Mouse (Mus musculus): ENCODE results near the gene Ltbp1.

DNA sequence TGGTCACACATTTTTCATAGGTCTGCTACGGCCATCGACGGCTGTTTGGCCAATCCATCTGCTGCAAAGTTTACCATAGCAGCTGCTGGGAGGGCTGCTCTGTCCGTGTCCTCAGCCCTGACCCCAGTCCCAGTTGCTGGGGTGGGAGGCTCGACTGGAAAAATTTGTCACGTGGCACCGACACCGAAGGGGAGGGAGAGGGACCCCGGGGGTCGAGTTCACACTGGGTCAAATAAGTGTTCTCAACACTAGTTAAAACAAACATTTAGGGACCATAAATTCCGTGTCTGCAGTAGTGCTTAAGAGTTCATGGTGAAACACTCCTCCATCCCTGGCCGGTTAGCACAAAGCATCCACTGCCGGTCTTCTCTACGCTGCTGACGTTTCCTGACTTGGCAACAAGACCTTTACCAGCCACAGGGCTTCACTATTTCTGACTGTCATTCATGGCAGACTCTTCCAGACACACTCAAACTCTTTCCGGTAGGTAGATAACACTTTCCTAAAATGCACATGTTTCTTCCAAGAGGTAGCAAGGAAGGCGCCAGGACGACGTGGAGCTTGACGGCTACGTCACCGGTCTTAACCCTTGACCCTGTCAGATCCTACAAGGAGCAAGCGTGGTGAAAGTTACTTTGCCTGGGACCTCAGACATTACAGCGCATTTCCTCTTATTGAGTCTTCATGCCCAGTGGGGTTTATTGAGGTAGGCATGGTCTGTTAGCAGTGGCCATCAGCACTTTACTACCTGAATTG, 9.4 kb downstream of the Ltbp1 start:
- TF ChIP-seq CTCF (IDR thresholded peaks at IDR 0.05; ENCODE audit: control insufficient read depth, insufficient read depth, low read length): no peak
- no peak for TF ChIP-seq POLR2A (IDR thresholded peaks at IDR 0.05; ENCODE audit: borderline replicate concordance, control insufficient read depth, low read depth, low read length)
